Mouse (Mus musculus) liver, postnatal 0 days (tissue): ENCODE measurements around the gene Zfp85. TPM values are rescaled to one million over a fixed set of nuclear protein-coding genes. Genes with fewer than 3 reads are reported as not detected.
A peak's percentile ranks its signal among the peaks of the same experiment; 100 is the strongest.
"Not testable (repeated sequence)": the region's sequence is repeated elsewhere in the genome, so short reads cannot be mapped to it uniquely, and the experiment has no call there.

Experiments
- ATAC-seq: fragments of 200-750 bp; cut with Nextera tagmentation; 2 replicates; pipeline ENCODE4 v1.8.0; 2017; ENCODE audit warnings: mild to moderate bottlenecking, moderate library complexity
- DNase-seq: peaks from one replicate; pipeline ENCODE4 v3.0.0-alpha.2; 2016
- H3K27ac ChIP-seq: fragments of 300-500 bp; sonication (generic); 2 replicates; pipeline ENCODE4 v1.5.1; 2014; ENCODE audit warnings: antibody characterized with exemption, moderate library complexity, mild to moderate bottlenecking, low read depth
- H3K27me3 ChIP-seq: fragments of 300-500 bp; sonication (generic); 2 replicates; pipeline ENCODE4 v1.6.1; 2014; ENCODE audit warnings: low read length, control low read depth, mixed read lengths; ENCODE audit not compliant: insufficient read depth
- H3K36me3 ChIP-seq: fragments of 300-500 bp; sonication (generic); replicated peaks from 2 replicates; pipeline ENCODE4 v1.6.1; 2014; ENCODE audit warnings: mild to moderate bottlenecking, control low read depth, low read length, moderate library complexity, mixed read lengths; ENCODE audit not compliant: insufficient read depth
- H3K4me1 ChIP-seq: fragments of 300-500 bp; sonication (generic); 2 replicates; pipeline ENCODE4 v1.6.1; 2014; ENCODE audit warnings: antibody characterized with exemption, mild to moderate bottlenecking, control low read depth; ENCODE audit not compliant: insufficient read depth
- H3K4me2 ChIP-seq: fragments of 300-500 bp; sonication (generic); 2 replicates; pipeline ENCODE4 v1.6.1; 2014; ENCODE audit warnings: low read depth, mild to moderate bottlenecking, low read length, moderate library complexity, mixed read lengths
- H3K4me3 ChIP-seq: fragments of 300-500 bp; sonication (generic); 2 replicates; pipeline ENCODE4 v1.5.1; 2014; ENCODE audit warnings: low read depth, low read length
- H3K9ac ChIP-seq: fragments of 300-500 bp; sonication (generic); replicated peaks from 2 replicates; pipeline ENCODE4 v1.6.1; 2014; ENCODE audit warnings: mild to moderate bottlenecking, moderate library complexity
- H3K9me3 ChIP-seq: fragments of 300-500 bp; sonication (generic); 2 replicates; pipeline ENCODE4 v1.6.1; 2016; ENCODE audit warnings: mild to moderate bottlenecking, control low read depth, low read length, mixed read lengths
- CTCF ChIP-seq: sonication (generic); IDR thresholded peaks from 2 replicates; pipeline ENCODE4 v1.5.1; 2016; ENCODE audit warnings: antibody characterized with exemption, low read depth
- EP300 ChIP-seq: IDR thresholded peaks from 2 replicates; pipeline ENCODE4 v1.6.1; 2016; ENCODE audit warnings: antibody characterized with exemption, low read depth, mild to moderate bottlenecking
- WGBS: fragments of 180-500 bp; shearing (Covaris S2); extraction: QIAGEN DNeasy Blood & Tissue Kit; methylation state at CpG from one replicate; pipeline ENCODE4 v1.1.7; 2014; ENCODE audit not compliant: insufficient replicate concordance; 5-methylcytosine and 5-hydroxymethylcytosine counted together
- polyA plus RNA-seq: library from polyadenylated mRNA; unstranded; fragments of >200 nt; fragmentation: Nextera tagmentation; extraction: Ambion mirVana; gene quantifications from 2 replicates; pipeline ENCODE4 v1.2.1, GENCODE M21; 2015

The Zfp85 gene
- polyA plus RNA-seq, 1 experiment from 2014 or later = 1.1 TPM

DNA sequence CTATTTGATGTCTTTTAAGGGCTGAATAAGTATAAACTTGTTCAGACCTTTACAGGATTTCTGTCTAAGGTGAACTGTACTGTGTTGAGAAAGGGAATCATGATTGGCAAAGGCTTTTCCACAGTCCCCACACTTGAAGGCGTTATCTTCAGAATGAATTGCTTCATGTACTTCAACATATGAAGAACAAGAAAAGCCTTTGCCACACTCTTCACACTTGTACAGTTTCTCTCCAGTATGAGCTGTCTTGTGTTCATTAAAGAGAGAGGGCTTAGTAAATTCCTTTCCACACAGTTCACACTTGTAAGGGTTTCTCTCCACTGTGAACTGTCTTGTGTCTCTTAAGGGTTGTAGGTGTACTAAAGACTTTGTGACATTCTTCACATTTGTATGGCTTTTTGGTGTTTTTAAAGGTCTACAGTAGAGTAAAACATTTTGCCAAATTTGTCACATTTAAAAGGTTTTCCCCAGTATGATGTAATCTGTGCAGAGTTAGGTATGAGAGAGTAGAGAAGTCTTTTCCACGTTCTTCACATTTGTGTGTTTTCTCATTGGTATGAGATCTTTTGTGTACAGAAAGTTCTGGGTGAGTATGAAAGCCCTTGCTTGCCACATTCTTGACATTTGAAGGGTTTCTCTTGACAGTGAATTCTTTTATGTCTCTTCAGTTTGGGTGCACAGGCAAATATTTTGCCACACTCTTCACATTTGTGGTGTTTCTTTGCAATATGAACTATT lies 8.2 kb upstream of the Zfp85 start:
- H3K36me3 ChIP-seq = no peaks in the 10 kb centered on the region
- DNase-seq (no peak), ATAC-seq (no peak)
- H3K27ac ChIP-seq = no peak overlapping the region
- 70% methylated on average over 2 of the region's 2 CpGs for WGBS
- no peak overlapping the region for H3K9ac ChIP-seq
- no peaks in the 10 kb centered on the region for H3K27me3 ChIP-seq
- no peak overlapping the region for H3K4me3 ChIP-seq
- no peak for TF ChIP-seq EP300
- no peak for TF ChIP-seq CTCF
- no peaks in the 10 kb centered on the region for H3K9me3 ChIP-seq
- no peaks in the 10 kb centered on the region for H3K4me1 ChIP-seq
- H3K4me2 ChIP-seq = no peak overlapping the region

DNA sequence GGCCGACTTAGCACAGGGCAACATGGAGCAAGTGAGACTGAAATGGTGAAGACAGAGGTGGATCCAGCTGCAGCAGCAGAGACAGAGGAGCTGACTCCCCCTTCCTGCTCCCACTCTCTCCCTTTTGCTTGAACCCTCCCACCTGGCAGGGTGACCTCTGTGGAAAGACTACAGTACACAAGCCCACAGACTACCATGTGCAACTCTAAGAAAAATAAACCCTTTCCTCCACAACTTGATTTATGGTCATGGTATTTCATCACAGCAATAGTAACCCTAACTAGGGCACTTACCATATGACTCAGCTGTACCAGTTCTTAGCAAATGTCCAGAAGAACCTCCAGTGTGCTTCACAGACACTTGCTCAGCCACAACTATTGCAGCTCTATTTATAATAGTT lies 4.9 kb upstream of the Zfp85 start:
- 85% methylated on average over 1 of the region's 1 CpGs for WGBS
- no peak for DNase-seq

DNA sequence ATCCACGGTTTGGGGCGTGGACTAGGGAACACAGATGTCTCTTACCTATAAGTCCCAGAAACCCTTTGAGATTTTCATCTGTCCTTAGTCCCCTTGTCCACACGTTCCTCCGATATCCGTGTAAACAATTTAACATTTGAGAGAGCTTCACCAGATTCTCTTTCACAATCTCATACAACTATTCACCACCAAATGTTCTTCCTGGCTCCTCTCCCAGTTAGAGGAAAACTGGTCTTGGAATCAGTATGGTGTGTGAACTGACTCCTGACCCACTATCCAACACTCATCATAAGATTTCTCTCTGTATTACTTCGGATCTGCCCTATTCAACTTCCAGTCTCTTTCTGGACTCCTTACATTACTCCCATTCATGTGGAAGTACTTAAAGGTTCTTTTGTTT lies 733 bp upstream of the Zfp85 start:
- no peak overlapping the region for H3K27ac ChIP-seq
- ATAC-seq (no peak), DNase-seq (no peak)
- H3K9me3 ChIP-seq = no peaks in the 10 kb centered on the region
- no peaks in the 10 kb centered on the region for H3K36me3 ChIP-seq
- WGBS = 73% methylated on average over 6 of the region's 6 CpGs
- no peaks in the 10 kb centered on the region for H3K4me1 ChIP-seq
- TF ChIP-seq EP300 (no peak), CTCF (no peak)
- no peaks in the 10 kb centered on the region for H3K27me3 ChIP-seq
- H3K4me3 ChIP-seq = no peak overlapping the region
- no peak overlapping the region for H3K9ac ChIP-seq
- H3K4me2 ChIP-seq = no peak overlapping the region

More for the DNA sequence above, 4.9 kb upstream of the Zfp85 start:
- H3K9me3 ChIP-seq = no peaks in the 10 kb centered on the region
- H3K27me3 ChIP-seq = no peaks in the 10 kb centered on the region
- no peaks in the 10 kb centered on the region for H3K4me1 ChIP-seq
- no peak overlapping the region for H3K9ac ChIP-seq
- H3K36me3 ChIP-seq = no peaks in the 10 kb centered on the region
- no peak overlapping the region for H3K4me2 ChIP-seq
- no peak for ATAC-seq
- no peak for TF ChIP-seq EP300
- no peak for TF ChIP-seq CTCF
- no peak overlapping the region for H3K27ac ChIP-seq
- H3K4me3 ChIP-seq = no peak overlapping the region

DNA sequence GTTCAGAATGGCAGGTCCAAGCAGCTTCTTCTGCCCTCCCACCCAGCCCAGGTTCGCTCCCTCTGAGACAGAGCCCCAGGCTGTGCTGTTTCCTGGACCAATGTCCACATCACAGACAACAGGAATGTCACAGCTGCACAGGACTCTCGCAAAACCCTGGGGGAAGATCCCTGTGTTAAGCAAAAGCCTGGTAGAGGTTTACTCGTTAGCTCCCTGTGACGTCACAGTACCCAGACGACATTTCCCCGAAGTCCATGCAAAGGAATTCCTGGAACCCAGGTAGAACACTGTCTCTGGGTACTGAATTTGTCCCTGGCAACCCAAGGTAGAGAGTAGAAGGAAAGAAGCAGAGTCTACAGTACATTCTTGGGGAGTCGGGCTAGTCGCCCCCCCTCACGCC lies 11.1 kb downstream of the Zfp85 start:
- Histone ChIP-seq H3K9me3 (peaks cover 7% of the 10 kb centered on the region; the same call in 1 of the 2 replicates), H3K27ac (no peak overlapping the region), H3K4me1 (no peaks in the 10 kb centered on the region), H3K27me3 (no peaks in the 10 kb centered on the region), H3K9ac (no peak overlapping the region), H3K4me2 (no peak overlapping the region), H3K36me3 (no peaks in the 10 kb centered on the region; the same call in 1 of the 2 replicates), H3K4me3 (no peak overlapping the region)
- DNase-seq = no peak
- TF ChIP-seq CTCF = no peak
- 89% methylated on average over 9 of the region's 9 CpGs for WGBS
- no peak for ATAC-seq

- no peaks in the 10 kb centered on the region for H3K4me1 ChIP-seq
- no peak overlapping the region for H3K4me2 ChIP-seq
- DNase-seq (no peak), ATAC-seq (no peak)
- H3K36me3 ChIP-seq = no peaks in the 10 kb centered on the region; the same call in 1 of the 2 replicates
- no peaks in the 10 kb centered on the region for H3K27me3 ChIP-seq
- WGBS = 85% methylated on average over 3 of the region's 3 CpGs
- no peak overlapping the region for H3K9ac ChIP-seq
- TF ChIP-seq EP300 (no peak), CTCF (no peak)
- peaks cover 3% of the 10 kb centered on the region; the same call in 1 of the 2 replicates for H3K9me3 ChIP-seq
- H3K27ac ChIP-seq = no peak overlapping the region
- no peak overlapping the region for H3K4me3 ChIP-seq
Measured at GRCm38 (mm10) chr13:67742941-67743340, 12.1 kb downstream of the Zfp85 start.

GRCm38 (mm10) chr13:67734391-67734790 lies 20.6 kb downstream of the Zfp85 start:
- not testable (repeated sequence) for H3K27me3 ChIP-seq, H3K9me3 ChIP-seq, H3K36me3 ChIP-seq, H3K4me1 ChIP-seq, H3K9ac ChIP-seq, H3K4me3 ChIP-seq, DNase-seq, ATAC-seq, H3K4me2 ChIP-seq, H3K27ac ChIP-seq
- WGBS = 84% methylated on average over 9 of the region's 9 CpGs

- DNase-seq (peak; percentile 21), ATAC-seq (peak; percentile 76)
- peak; percentile 54 for TF ChIP-seq CTCF
- not testable (repeated sequence) for H3K27ac ChIP-seq, H3K9me3 ChIP-seq, H3K4me1 ChIP-seq, H3K27me3 ChIP-seq, H3K36me3 ChIP-seq, H3K9ac ChIP-seq
- WGBS = 31% methylated on average over 4 of the region's 4 CpGs
- peak overlapping the region; percentile 79 for H3K4me2 ChIP-seq
- H3K4me3 ChIP-seq = peak overlapping the region; percentile 63
Measured at GRCm38 (mm10) chr13:67729441-67729840, 25.6 kb downstream of the Zfp85 start.
